Mouse (Mus musculus) lung, postnatal 10 days (tissue): Measurements from ENCODE around the gene Arhgap23.

Experiments
- DNase-seq: peaks from one replicate; pipeline ENCODE4 v3.0.0; 2021

Gene Arhgap23

GRCm38 (mm10) chr11:97406094-97406951 lies 9.0 kb upstream of the Arhgap23 start:
- DNase-seq = no peak

DNA sequence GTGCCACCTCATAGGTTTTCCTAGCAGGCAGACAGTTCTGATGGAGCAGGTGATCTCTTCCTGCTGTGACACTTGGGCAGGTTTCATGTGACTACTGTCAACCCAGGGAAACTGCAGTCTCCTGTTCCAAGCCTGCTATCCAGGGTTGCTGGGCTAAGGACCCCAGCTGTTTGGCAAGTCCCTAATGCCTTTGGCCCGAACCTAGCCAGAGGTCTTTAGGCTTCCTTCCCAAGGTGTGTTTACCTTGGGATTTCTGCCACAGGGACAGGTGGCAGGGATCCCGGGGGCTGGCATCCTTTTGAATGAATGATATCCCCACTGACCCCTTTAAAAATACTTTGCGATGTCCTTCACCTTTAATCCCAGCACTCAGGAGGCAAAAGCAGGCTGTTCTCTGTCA lies 7.9 kb upstream of the Arhgap23 start:
- DNase-seq = no peak

DNA sequence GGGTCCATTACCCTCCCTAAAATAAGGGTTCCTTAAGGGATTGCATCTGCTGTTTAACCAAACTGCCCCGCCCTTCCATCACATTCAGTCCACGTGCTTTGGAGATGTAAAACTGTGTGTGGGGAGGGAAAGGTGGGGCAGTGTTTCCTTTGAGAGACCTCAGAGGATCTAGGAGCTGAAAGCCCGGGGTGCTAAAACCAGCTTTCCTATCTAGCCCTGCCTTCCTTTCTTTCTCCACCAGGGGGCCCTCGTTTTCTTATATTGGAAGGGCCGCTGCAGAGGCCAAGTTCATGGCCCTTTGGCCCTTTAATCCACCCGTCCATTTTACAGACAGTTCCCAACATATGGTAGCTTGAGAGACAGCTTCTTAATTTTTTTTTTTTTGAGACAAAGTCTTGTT lies 7.2 kb upstream of the Arhgap23 start:
- DNase-seq = peak; percentile 91

DNA sequence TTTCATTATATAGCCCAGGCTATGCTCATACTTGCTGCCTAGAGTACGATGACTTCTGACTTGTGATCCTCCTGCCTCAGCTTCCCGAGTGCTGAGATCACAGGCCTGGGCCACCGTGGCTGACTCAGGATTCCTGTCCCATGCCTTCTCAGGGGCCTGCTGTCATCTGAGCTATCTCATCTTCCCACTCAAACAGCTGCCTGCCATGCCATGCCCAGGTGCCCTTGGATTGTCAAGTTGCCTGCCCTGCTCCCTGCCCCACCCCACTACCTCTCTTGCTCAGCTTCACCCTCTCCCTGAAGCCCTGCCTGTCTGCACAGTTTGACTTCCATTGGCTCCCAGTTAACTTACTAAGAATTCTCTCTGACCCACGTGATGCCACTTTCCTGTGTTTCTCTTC lies 4.4 kb upstream of the Arhgap23 start:
- no peak for DNase-seq

DNA sequence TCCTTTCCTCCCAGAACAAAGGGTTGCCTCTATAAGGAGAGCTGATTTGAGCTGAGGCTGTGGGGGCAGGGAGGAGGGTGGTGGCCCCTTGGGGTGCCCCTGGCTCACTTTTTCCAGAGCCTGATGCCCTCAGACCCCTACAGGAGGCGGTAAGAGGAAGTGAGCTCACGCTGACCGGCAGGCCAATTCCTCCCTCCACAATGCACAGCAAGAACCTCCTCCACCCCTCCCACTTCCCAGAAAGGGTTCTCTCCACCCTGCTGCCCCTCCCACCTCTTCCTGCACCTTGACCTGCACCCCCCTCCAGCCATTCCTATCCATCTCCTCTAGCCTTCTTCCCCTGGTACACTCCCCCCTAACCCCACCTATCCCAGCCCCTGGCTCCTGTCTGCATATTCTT lies 3.2 kb upstream of the Arhgap23 start:
- peak; percentile 74 for DNase-seq

GRCm38 (mm10) chr11:97412808-97413347 lies 2.5 kb upstream of the Arhgap23 start:
- no peak for DNase-seq

DNA sequence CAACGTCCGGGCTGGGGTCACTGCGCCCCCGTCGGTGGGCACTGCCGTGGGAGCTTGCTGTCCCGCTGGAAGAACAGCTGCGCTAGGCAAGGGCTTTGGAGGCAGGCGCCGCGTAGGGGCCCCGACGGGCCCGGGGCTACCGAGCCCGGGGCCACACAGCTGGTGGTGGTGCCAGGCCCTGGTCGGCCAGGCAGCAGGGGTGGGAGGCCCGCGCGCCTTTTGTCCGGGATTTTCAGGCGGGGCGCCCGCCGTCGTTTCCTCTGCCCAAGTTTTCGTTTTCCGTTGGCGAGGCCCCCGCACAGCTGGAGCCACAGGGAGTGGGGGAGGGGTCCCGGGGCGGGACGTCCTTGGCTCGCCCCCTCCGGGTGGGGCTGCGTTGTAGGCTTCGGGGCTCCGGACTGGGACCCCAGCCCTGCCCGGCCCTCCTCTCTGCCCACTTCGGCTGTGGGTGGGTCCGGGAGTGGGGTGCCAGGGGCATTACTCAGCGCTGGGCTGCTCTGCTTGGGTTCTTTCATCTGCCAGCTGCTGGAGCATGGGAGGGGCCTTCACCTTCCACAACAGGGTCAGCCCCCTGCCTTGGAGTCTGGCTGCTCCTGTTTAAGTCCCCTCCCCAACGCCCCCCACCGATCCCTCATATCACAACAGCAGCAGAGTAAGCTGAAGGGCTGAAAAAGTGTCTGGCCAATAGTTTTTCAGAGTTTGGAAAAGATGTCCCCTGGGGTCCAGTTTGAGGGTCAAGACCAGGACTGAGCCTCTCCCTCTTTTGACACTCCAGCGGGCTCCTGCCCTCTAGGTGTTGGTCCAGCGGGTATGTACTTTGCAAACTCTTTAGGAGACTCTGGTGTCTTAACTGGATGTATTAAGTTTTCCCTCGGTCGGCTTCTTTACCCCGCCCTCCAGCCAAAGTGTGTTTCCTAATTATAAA lies 641 bp downstream of the Arhgap23 start:
- peak; percentile 78 for DNase-seq

DNA sequence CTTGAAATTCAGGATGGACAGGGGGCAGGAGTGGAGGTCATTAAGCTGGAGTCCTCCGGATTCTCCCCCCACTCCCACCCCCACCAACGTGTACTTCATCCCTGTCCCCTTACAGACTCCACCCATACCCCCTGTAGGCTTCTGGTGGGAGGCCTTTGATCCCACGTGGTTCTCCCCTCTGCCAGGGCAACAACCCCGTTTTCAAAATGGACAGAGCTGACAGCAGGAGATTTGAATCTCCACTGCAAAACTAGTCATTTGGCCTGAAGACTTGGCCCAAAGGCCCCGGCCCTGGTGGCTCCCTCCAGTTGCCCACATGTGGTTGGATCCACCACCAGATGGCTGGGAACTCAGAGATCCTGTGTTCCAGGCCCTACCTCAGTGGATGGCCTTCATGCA lies 1.3 kb downstream of the Arhgap23 start:
- DNase-seq = no peak

GRCm38 (mm10) chr11:97418834-97419539 lies 3.7 kb downstream of the Arhgap23 start:
- no peak for DNase-seq

DNA sequence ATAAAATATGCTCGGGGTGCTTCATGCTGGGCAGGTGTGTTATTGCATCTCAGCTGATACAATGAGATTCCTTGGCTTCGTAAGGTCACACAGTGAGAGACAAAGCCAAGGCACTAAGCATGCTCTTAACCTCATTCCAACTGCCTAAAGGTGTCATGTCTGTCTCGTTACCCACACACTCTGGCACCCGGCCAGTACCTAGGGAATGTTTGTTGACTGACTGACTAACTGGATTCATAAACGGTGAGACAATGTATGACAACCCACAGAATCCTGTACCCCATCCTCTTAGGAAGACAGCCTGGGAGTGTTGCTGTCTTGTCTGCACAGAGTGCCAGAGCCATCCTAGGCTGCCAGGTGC lies 4.2 kb downstream of the Arhgap23 start:
- DNase-seq = no peak

DNA sequence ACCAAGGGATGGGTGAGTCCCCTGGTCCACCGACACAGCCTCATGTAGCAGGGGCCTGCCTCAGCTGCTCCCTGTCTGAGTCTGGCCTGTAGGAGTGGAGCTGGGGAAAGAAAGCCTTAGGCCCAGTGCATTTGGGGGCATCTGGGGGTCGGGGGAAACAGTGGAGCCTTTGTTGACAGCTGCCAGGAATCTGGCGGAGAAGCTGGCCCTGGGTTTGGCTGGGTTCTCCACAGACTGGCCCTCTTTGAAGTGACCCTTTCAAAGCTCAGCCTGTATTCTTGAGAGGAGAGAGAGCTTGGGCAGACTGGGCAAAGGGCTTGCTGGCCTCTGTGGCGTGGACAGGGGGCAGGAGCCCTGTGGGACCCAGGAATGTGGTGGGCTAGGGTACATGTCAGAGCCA lies 7.2 kb downstream of the Arhgap23 start:
- no peak for DNase-seq

DNA sequence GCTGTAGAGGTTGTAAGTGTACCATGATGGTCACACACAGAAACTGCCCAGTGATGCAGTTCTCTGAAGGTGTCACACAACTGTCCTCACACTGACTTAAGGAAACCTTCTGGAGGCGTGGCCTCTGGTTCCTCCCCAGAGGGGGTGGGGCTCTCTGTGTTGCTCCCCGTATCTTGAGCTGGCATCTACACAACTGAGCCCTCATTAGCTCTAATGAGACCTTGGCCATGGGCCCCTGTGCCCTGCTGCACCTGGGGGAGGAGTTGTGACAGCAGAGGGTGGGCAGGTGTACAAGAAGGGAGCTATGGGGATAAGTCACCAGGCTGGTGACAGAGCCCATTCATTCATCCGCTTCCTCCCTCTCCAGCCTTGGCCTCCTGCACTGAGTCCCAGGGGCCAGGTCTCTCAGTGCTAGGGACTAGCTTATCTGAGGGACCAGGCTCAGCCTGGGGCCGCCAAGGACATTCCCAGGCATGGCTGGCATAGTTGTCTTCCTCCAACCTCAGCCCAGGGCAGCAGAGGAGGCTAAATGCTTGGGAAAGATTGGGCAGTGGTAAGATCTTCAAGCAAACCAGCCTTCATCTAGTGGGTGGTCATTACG lies 8.9 kb downstream of the Arhgap23 start:
- no peak for DNase-seq

- no peak for DNase-seq
These were observed 9.5 kb downstream of the Arhgap23 start for GRCm38 (mm10) chr11:97424802-97425201.

DNA sequence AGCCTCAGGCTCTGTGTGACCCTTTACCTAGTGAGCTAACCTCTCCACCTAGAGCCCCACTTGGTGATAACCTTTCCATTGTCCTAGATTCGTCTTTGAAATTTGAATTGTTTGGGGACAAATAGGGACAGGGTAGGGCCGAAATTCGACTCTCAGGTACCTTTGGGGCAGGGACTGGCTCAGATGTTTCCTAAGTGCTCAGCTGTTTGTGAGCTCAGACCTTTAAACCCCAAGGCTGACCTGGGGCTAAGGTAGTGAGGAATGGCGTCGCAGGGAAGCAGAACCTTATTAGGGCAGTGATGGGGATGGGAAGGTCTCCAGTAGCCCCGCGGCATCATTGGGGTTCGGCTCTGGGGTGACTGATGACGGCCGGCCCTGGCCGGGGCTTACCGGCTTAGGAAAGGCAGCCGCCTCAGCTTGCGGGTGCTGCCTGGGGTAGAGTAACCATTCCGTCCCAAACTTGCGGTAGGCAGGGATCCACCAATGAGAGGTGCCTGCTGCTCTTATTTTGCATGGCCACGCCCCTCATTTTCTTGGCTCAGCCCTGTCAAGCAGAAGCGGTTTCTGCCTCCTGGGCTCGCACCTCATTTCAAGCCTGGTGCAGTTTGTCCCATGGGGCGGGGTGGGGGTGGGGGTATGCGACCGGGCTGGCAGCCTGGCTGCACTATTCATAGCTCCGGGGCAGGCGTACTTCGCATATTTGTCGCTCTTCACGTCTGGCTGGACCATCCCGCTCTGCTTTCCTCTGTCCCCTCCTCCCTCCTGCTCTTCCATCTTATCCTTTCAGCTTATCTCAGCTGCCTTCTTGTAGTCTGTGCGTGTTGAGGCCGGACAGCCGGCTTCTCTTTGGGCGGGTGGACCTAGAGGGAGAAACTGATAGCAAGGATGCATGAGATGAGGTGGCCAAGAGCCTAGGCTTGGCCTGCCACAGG lies 12.7 kb downstream of the Arhgap23 start:
- DNase-seq = peak; percentile 87

DNA sequence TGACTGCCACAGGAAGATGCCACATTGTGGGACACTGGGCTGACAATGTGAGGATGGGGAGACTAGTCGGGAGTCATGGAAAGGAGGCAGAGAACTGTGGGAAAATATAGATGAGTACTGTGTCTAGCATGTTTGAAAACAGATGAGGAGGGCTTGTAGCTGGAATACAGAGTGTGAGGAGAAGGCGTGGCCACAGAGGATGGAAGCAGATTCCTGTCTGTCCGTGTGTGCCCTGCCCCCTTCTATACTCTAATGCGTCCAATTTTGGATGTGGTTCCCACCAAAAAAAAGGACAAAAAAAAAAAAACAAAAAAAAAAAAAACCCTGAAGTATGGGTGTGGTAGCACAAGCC lies 13.4 kb downstream of the Arhgap23 start:
- DNase-seq = no peak

GRCm38 (mm10) chr11:97429615-97430014 lies 14.3 kb downstream of the Arhgap23 start:
- no peak for DNase-seq

GRCm38 (mm10) chr11:97432015-97432414 lies 16.7 kb downstream of the Arhgap23 start:
- DNase-seq = peak; percentile 74

GRCm38 (mm10) chr11:97432983-97433539 lies 17.7 kb downstream of the Arhgap23 start:
- no peak for DNase-seq

DNA sequence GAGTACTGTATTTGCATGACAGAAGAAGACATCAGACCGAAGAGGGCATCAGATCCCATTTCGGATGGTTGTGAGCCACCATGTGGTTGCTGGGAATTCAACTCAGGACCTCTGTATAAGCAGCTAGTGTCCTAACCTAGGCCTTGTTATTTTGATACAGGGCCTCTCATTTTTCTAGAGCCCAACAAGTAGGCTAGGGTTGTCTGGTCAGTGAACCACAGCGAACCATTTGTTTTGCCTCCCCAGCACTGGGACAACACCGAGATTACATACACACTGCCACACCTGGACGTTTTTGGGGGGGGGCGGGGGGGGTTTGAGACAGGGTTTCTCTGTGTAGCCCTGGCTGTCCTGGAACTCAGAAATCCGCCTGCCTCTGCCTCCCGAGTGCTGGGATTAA lies 18.8 kb downstream of the Arhgap23 start:
- DNase-seq = no peak

DNA sequence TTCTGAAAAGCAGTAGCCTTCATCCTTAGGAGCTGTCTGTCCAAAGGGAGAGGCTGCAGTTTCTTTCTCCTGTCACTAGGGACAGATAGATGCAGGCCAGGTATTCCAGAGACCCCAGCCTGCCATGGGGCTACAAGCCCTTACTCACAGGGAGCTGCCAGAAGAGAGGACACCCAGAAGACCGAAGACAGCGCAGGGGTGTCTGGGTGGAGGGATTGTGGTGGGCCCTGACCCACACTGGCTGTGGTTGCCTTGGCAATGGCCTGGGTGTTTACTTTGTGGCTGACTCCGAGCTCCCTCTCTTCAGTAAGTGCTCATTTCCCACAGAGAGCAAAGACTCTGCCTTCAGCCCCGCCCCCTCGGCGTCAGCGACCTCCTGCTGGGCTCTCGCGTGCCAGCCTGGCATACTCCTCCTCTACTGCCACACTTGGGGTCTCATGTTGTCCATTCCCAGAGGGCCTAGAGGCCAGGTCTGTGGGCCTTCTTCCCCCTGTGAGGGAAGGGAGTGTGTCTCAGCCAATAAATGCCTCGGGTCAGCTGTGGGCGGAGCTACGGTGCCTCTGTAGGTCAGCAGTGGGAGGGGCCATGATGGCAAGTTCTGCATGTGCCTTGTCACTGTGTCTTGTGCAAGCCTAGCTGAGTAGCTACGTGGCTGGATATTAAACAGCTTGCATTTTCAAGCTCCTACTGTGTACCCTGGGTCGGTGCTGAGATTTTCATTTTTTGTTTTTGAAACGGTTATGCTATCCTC lies 19.5 kb downstream of the Arhgap23 start:
- DNase-seq = peak; percentile 96
